Mouse (Mus musculus) lung, embryonic 16.5 days (tissue): ENCODE measurements around the gene Ebf1. TPM values are rescaled to one million over a fixed set of nuclear protein-coding genes. Genes with fewer than 3 reads are reported as not detected.

Experiments used
- ATAC-seq: fragments of 200-750 bp; cut with Nextera tagmentation; 2 replicates; pipeline ENCODE4 v1.8.0; 2017; ENCODE audit warnings: low read depth, mild to moderate bottlenecking, moderate library complexity
- H3K27ac ChIP-seq: fragments of 300-500 bp; sonication (generic); 2 replicates; pipeline ENCODE4 v1.5.1; 2014; ENCODE audit warnings: mild to moderate bottlenecking, control low read depth, low read length
- H3K27me3 ChIP-seq: fragments of 300-500 bp; sonication (generic); 2 replicates; pipeline ENCODE4 v1.6.1; 2014; ENCODE audit warnings: low read depth, low read length, mixed read lengths; ENCODE audit not compliant: control insufficient read depth, insufficient read depth
- H3K36me3 ChIP-seq: fragments of 300-500 bp; sonication (generic); 2 replicates; pipeline ENCODE4 v1.6.1; 2014; ENCODE audit warnings: low read length; ENCODE audit not compliant: control insufficient read depth, insufficient read depth
- H3K4me1 ChIP-seq: fragments of 300-500 bp; sonication (generic); replicated peaks from 2 replicates; pipeline ENCODE4 v1.6.1; 2014; ENCODE audit warnings: low read length, mixed read lengths; ENCODE audit not compliant: control insufficient read depth, insufficient read depth
- H3K4me2 ChIP-seq: fragments of 300-500 bp; sonication (generic); 2 replicates; pipeline ENCODE4 v1.6.1; 2014; ENCODE audit warnings: low read depth, low read length, control low read depth
- H3K4me3 ChIP-seq: fragments of 300-500 bp; sonication (generic); 2 replicates; pipeline ENCODE4 v1.5.1; 2014; ENCODE audit warnings: mild to moderate bottlenecking, low read length, control low read depth
- H3K9ac ChIP-seq: fragments of 300-500 bp; sonication (generic); 2 replicates; pipeline ENCODE4 v1.6.1; 2014; ENCODE audit warnings: low read length, control low read depth
- H3K9me3 ChIP-seq: fragments of 300-500 bp; sonication (generic); 2 replicates; pipeline ENCODE4 v1.6.1; 2016; ENCODE audit warnings: low read length; ENCODE audit not compliant: control insufficient read depth
- WGBS: fragments of 180-500 bp; shearing (Covaris S2); extraction: QIAGEN DNeasy Blood & Tissue Kit; methylation state at CpG from one replicate; pipeline ENCODE4 v1.1.7; 2014; 5-methylcytosine and 5-hydroxymethylcytosine counted together
- polyA plus RNA-seq: library from polyadenylated mRNA; unstranded; fragments of >200 nt; fragmentation: Nextera tagmentation; extraction: Ambion mirVana; gene quantifications from 2 replicates; pipeline ENCODE4 v1.2.1, GENCODE M21; 2015

Ebf1 gene
- polyA plus RNA-seq, 1 experiment from 2014 or later, result 12.8 TPM

DNA sequence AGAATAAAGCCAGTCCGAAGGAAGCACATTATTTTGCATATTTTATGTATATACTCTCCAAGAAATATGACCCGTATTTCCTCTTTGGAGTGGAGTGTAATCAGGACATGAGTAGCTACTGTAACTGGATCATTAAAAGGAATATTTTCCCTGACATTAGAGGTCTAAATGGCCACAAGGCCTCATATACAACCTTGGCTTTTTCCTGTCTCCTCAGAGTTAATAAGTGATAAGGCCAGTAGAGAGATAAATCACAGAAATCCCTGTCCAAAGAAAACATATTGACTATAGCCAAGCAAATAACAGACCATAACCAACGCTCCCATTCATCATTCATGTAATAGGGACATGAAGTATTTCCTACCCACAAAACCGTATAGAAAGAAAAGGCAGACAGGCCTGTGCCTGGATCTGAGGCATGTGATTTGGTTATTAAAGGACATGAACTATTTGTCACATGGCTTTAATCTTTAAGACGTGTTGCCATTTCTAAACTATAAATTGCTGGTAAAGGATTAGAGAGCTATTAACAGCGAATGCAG, 315.9 kb downstream of the Ebf1 start:
- Histone ChIP-seq H3K4me3 (no peak overlapping the region), H3K27me3 (no peaks in the 10 kb centered on the region), H3K9ac (no peak overlapping the region), H3K4me1 (no peaks in the 10 kb centered on the region), H3K27ac (no peak overlapping the region), H3K36me3 (no peaks in the 10 kb centered on the region), H3K9me3 (no peaks in the 10 kb centered on the region), H3K4me2 (no peak overlapping the region)
- no peak for ATAC-seq
- 55% methylated on average over 6 of the region's 6 CpGs for WGBS

- Histone ChIP-seq H3K9me3 (no peaks in the 10 kb centered on the region), H3K27ac (no peak overlapping the region), H3K27me3 (no peaks in the 10 kb centered on the region), H3K4me1 (no peaks in the 10 kb centered on the region), H3K9ac (no peak overlapping the region), H3K4me2 (no peak overlapping the region), H3K36me3 (no peaks in the 10 kb centered on the region), H3K4me3 (no peak overlapping the region)
- no peak for ATAC-seq
- WGBS, result 44% methylated on average over 4 of the region's 4 CpGs
Measured at GRCm38 (mm10) chr11:44943781-44944180, 326.7 kb downstream of the Ebf1 start.

GRCm38 (mm10) chr11:44944401-44944800, 327.3 kb downstream of the Ebf1 start:
- ATAC-seq, result no peak
- no peak overlapping the region for H3K4me3 ChIP-seq
- H3K36me3 ChIP-seq, result no peaks in the 10 kb centered on the region
- H3K4me1 ChIP-seq, result no peaks in the 10 kb centered on the region
- WGBS, result 37% methylated on average over 2 of the region's 2 CpGs
- H3K27me3 ChIP-seq, result no peaks in the 10 kb centered on the region
- no peaks in the 10 kb centered on the region for H3K9me3 ChIP-seq
- H3K27ac ChIP-seq, result no peak overlapping the region
- H3K9ac ChIP-seq, result no peak overlapping the region
- H3K4me2 ChIP-seq, result no peak overlapping the region

DNA sequence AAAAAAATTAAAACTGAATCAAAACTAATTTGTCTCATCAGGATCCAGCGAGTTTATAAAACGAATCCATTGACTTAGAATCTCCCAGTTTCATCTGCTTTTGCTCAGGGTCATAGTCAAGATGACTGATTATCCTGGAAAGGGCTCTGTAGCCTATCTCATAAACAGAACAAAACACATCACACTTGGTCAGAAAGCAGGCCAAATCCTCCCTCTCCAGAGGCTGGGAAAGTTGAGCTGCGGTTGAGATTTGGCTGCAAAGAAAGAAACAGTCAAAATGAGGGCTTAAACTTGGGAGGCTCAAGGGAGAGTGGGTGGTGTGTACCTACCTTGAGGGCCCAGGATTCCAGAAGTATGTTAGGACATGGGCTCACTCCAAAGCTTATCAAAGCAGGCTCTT, 329.5 kb downstream of the Ebf1 start:
- Histone ChIP-seq H3K9ac (no peak overlapping the region), H3K4me3 (no peak overlapping the region), H3K4me2 (no peak overlapping the region), H3K9me3 (no peaks in the 10 kb centered on the region), H3K27me3 (no peaks in the 10 kb centered on the region), H3K4me1 (no peaks in the 10 kb centered on the region), H3K36me3 (no peaks in the 10 kb centered on the region), H3K27ac (no peak overlapping the region)
- ATAC-seq, result no peak
- 44% methylated on average over 3 of the region's 3 CpGs for WGBS

- Histone ChIP-seq H3K4me2 (no peak overlapping the region), H3K9ac (no peak overlapping the region), H3K27me3 (no peaks in the 10 kb centered on the region), H3K36me3 (no peaks in the 10 kb centered on the region), H3K9me3 (no peaks in the 10 kb centered on the region), H3K4me1 (no peaks in the 10 kb centered on the region), H3K27ac (no peak overlapping the region), H3K4me3 (no peak overlapping the region)
- WGBS, result 82% methylated on average over 6 of the region's 6 CpGs
- ATAC-seq, result no peak
Measured at GRCm38 (mm10) chr11:44948541-44948940, 331.4 kb downstream of the Ebf1 start.

- no peaks in the 10 kb centered on the region for H3K36me3 ChIP-seq
- WGBS, result 57% methylated on average over 3 of the region's 3 CpGs
- no peak overlapping the region for H3K4me3 ChIP-seq
- no peak overlapping the region for H3K9ac ChIP-seq
- H3K27me3 ChIP-seq, result no peaks in the 10 kb centered on the region
- no peak for ATAC-seq
- H3K27ac ChIP-seq, result no peak overlapping the region
- no peaks in the 10 kb centered on the region for H3K9me3 ChIP-seq
- H3K4me2 ChIP-seq, result no peak overlapping the region
- H3K4me1 ChIP-seq, result no peaks in the 10 kb centered on the region
Measured at GRCm38 (mm10) chr11:44949140-44949539, 332.0 kb downstream of the Ebf1 start.

DNA sequence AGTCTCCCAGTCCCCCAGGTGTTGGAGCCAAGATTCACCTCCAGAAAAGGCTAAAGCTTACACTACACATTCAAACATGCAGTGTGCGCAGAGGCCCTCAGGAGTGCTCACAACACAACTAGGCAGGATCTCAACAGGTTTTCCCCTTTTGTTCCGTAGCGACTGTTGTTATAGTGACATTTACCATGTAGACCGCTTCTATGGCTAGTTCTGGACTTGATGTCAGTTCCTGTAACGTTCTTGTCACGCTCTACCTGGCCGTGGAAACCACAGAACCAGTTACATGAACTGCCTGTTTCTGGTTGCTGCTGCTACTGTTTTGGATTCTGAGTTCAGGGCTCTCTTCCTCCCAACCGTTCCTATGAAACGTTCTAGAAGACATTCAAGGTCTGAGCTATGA, 333.2 kb downstream of the Ebf1 start:
- H3K27ac ChIP-seq, result no peak overlapping the region
- 84% methylated on average over 9 of the region's 9 CpGs for WGBS

GRCm38 (mm10) chr11:44951506-44951905, 334.4 kb downstream of the Ebf1 start:
- Histone ChIP-seq H3K27me3 (no peaks in the 10 kb centered on the region), H3K9ac (no peak overlapping the region), H3K4me3 (no peak overlapping the region), H3K9me3 (no peaks in the 10 kb centered on the region), H3K4me2 (no peak overlapping the region), H3K4me1 (no peaks in the 10 kb centered on the region), H3K36me3 (no peaks in the 10 kb centered on the region), H3K27ac (no peak overlapping the region)
- 59% methylated on average over 4 of the region's 4 CpGs for WGBS
- no peak for ATAC-seq

More for the DNA sequence above, 333.2 kb downstream of the Ebf1 start:
- no peaks in the 10 kb centered on the region for H3K9me3 ChIP-seq
- H3K27me3 ChIP-seq, result no peaks in the 10 kb centered on the region
- no peak overlapping the region for H3K4me2 ChIP-seq
- H3K4me1 ChIP-seq, result no peaks in the 10 kb centered on the region
- H3K9ac ChIP-seq, result no peak overlapping the region
- H3K4me3 ChIP-seq, result no peak overlapping the region
- no peaks in the 10 kb centered on the region for H3K36me3 ChIP-seq
- ATAC-seq, result no peak

DNA sequence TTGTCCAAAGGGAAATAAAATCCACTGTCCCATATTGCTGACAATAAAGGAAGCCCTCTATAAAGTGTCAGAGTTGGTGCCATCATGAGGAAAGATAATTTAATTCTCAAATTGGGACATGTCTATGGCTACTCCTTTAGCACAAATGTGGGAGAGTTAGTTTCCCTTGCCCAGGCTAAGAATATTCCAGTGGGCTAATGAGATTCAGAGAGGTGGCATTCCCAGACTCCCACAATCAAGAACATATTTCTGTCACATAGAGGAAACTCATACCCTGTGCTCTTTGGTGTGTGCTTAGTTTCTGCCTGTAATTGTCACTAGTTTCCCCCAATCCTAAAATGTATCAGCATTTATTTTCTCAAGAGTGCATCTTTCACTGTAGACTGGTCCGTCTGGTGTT, 336.2 kb downstream of the Ebf1 start:
- Histone ChIP-seq H3K9ac (no peak overlapping the region), H3K4me2 (no peak overlapping the region), H3K27me3 (no peaks in the 10 kb centered on the region), H3K4me3 (no peak overlapping the region), H3K27ac (no peak overlapping the region), H3K9me3 (no peaks in the 10 kb centered on the region), H3K36me3 (no peaks in the 10 kb centered on the region), H3K4me1 (no peaks in the 10 kb centered on the region)
- ATAC-seq, result no peak
- WGBS, result 65% methylated on average over 1 of the region's 1 CpGs

- ATAC-seq, result no peak
- no peak overlapping the region for H3K27ac ChIP-seq
- no peaks in the 10 kb centered on the region for H3K4me1 ChIP-seq
- no peak overlapping the region for H3K4me2 ChIP-seq
- no peaks in the 10 kb centered on the region for H3K9me3 ChIP-seq
- H3K9ac ChIP-seq, result no peak overlapping the region
- 84% methylated on average over 11 of the region's 11 CpGs for WGBS
- H3K4me3 ChIP-seq, result no peak overlapping the region
- no peaks in the 10 kb centered on the region for H3K36me3 ChIP-seq
- no peaks in the 10 kb centered on the region for H3K27me3 ChIP-seq
Measured at GRCm38 (mm10) chr11:44953863-44954262, 336.7 kb downstream of the Ebf1 start.
